Mouse (Mus musculus): ENCODE data around the gene Gm8159. TPM values are rescaled to one million over a fixed set of nuclear protein-coding genes. Genes with fewer than 3 reads are reported as not detected.
"Not testable (repeated sequence)": the region's sequence is repeated elsewhere in the genome, so short reads cannot be mapped to it uniquely, and the experiment has no call there.

The Gm8159 gene
- polyA plus RNA-seq (2012) = not detected in 2 replicates

- H3K4me1 ChIP-seq (ENCODE audit: control insufficient read depth); H3K27me3 ChIP-seq (ENCODE audit: control insufficient read depth); H3K9me3 ChIP-seq (ENCODE audit: control insufficient read depth, low read length); H3K4me3 ChIP-seq (replicated peaks); H3K36me3 ChIP-seq (ENCODE audit: control insufficient read depth): not testable (repeated sequence)
Observed at GRCm38 (mm10) chr14:4632052-4632451, at the start of gene Gm8159. Gene Gm8159 (plus strand): TSS chr14:4632352.

GRCm38 (mm10) chr14:4649309-4649708, 17.2 kb downstream of the Gm8159 start:
- not testable (repeated sequence) for H3K4me1 ChIP-seq (ENCODE audit: control insufficient read depth); H3K9me3 ChIP-seq (ENCODE audit: control insufficient read depth, low read length); H3K36me3 ChIP-seq (ENCODE audit: control insufficient read depth); H3K27me3 ChIP-seq (ENCODE audit: control insufficient read depth); H3K4me3 ChIP-seq (replicated peaks)

GRCm38 (mm10) chr14:4650324-4650723, 18.2 kb downstream of the Gm8159 start:
- H3K4me1 ChIP-seq (ENCODE audit: control insufficient read depth); H3K27me3 ChIP-seq (ENCODE audit: control insufficient read depth); H3K36me3 ChIP-seq (ENCODE audit: control insufficient read depth); H3K9me3 ChIP-seq (ENCODE audit: control insufficient read depth, low read length); H3K4me3 ChIP-seq (replicated peaks): not testable (repeated sequence)

- not testable (repeated sequence) for H3K27me3 ChIP-seq (ENCODE audit: control insufficient read depth); H3K4me1 ChIP-seq (ENCODE audit: control insufficient read depth); H3K36me3 ChIP-seq (ENCODE audit: control insufficient read depth); H3K9me3 ChIP-seq (ENCODE audit: control insufficient read depth, low read length); H3K4me3 ChIP-seq (replicated peaks)
Observed at GRCm38 (mm10) chr14:4663892-4664291, 31.7 kb downstream of the Gm8159 start, which contains the start of gene Gm3239. Gene Gm3239 (plus strand): TSS chr14:4664192.

Other genes with a start within 250 kb of the Gm8159 start
- gene Gm3159, start 234.8 kb upstream of the Gm8159 start, polyA plus RNA-seq (2012) = not detected in 2 replicates
- not detected in 2 replicates for gene Gm3164, start 216.9 kb upstream of the Gm8159 start, polyA plus RNA-seq (2012)
- gene Gm3173, start 201.4 kb upstream of the Gm8159 start, polyA plus RNA-seq (2012) = not detected in 2 replicates
- not detected in 2 replicates for gene Gm3182, start 150.6 kb upstream of the Gm8159 start, polyA plus RNA-seq (2012)
- gene Gm3047, start 76.9 kb upstream of the Gm8159 start, polyA plus RNA-seq (2012) = not detected in 2 replicates
- not detected in 2 replicates for gene Gm3239, start 31.8 kb downstream of the Gm8159 start, polyA plus RNA-seq (2012)
- not detected in 2 replicates for gene Gm7876, start 76.9 kb downstream of the Gm8159 start, polyA plus RNA-seq (2012)
- gene Gm3252, start 94.4 kb downstream of the Gm8159 start, polyA plus RNA-seq (2012) = not detected in 2 replicates
- not detected in 2 replicates for gene Gm9602, start 144.0 kb downstream of the Gm8159 start, polyA plus RNA-seq (2012)
- not detected in 2 replicates for gene Gm3269, start 205.8 kb downstream of the Gm8159 start, polyA plus RNA-seq (2012)
- not detected in 2 replicates for gene Gm3264, start 223.2 kb downstream of the Gm8159 start, polyA plus RNA-seq (2012)